Mouse (Mus musculus): Measurements from ENCODE around the gene Akap11.

DNA sequence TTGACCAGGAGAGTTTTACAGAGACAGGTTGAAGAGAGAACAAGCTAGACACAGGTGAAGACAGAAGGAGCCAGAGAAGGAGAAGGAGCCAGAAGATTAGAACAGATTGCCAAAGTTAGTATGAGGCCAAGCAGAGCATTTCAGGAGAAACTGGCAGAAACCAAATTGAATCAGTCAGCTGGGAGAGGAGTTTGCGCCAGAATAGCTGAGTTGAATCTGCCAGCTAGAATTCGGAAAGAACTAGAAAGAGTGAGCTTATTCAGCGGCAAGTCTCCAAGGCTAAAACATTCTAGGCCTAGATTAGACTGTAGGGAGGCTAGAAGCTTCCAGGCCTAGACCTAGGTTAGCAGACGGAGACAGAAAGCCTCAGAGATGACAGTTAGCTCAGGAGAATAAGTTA is 65.9 kb downstream of the Akap11 start:
- TF ChIP-seq EP300 (IDR thresholded peaks at IDR 0.05; ENCODE audit: low read depth) (no peak), CTCF (IDR thresholded peaks at IDR 0.05; ENCODE audit: low read depth) (no peak)
